Mouse (Mus musculus): ENCODE results near the gene Lman2l. TPM values are rescaled to one million over a fixed set of nuclear protein-coding genes. Genes with fewer than 3 reads are reported as not detected.

Gene Lman2l
- total RNA-seq, 1 experiment from 2014 or later = 5.6 TPM

- no peak for ATAC-seq (replicated peaks in 1 of 2; ENCODE audit: insufficient read depth in 1 of 2, low FRiP score in 2 of 2, low TSS enrichment in 1 of 2, low read depth in 1 of 2, poor library complexity in 2 of 2, severe bottlenecking in 2 of 2)
These were observed 43.6 kb downstream of the Lman2l start for GRCm38 (mm10) chr1:36401509-36401908.

- ATAC-seq (replicated peaks in 1 of 2; ENCODE audit: insufficient read depth in 1 of 2, low FRiP score in 2 of 2, low TSS enrichment in 1 of 2, low read depth in 1 of 2, poor library complexity in 2 of 2, severe bottlenecking in 2 of 2) = no peak
These were observed 48.0 kb downstream of the Lman2l start for GRCm38 (mm10) chr1:36397041-36397440.

- ATAC-seq (replicated peaks in 1 of 2; ENCODE audit: insufficient read depth in 1 of 2, low FRiP score in 2 of 2, low TSS enrichment in 1 of 2, low read depth in 1 of 2, poor library complexity in 2 of 2, severe bottlenecking in 2 of 2) = no peak
These were observed 65.5 kb downstream of the Lman2l start for GRCm38 (mm10) chr1:36379582-36379981.

- ATAC-seq (replicated peaks in 1 of 2; ENCODE audit: insufficient read depth in 1 of 2, low FRiP score in 2 of 2, low TSS enrichment in 1 of 2, low read depth in 1 of 2, poor library complexity in 2 of 2, severe bottlenecking in 2 of 2) = no peak
These were observed 66.2 kb downstream of the Lman2l start for GRCm38 (mm10) chr1:36378880-36379279.

GRCm38 (mm10) chr1:36371934-36372845 is 72.9 kb downstream of the Lman2l start, which contains the start of gene Fer1l5:
Gene Fer1l5, plus strand, starts transcription at chr1:36372291.
- ATAC-seq (replicated peaks in 1 of 2; ENCODE audit: insufficient read depth in 1 of 2, low FRiP score in 2 of 2, low TSS enrichment in 1 of 2, low read depth in 1 of 2, poor library complexity in 2 of 2, severe bottlenecking in 2 of 2) = no peak

- no peak for ATAC-seq (replicated peaks in 1 of 2; ENCODE audit: insufficient read depth in 1 of 2, low FRiP score in 2 of 2, low TSS enrichment in 1 of 2, low read depth in 1 of 2, poor library complexity in 2 of 2, severe bottlenecking in 2 of 2)
These were observed 74.2 kb downstream of the Lman2l start for GRCm38 (mm10) chr1:36370918-36371317.

Other genes with a start within 250 kb of the Lman2l start
- 76.5 and 89.6 TPM in 2 replicates for gene Uggt1, start 200.6 kb downstream of the Lman2l start, total RNA-seq (2017)
- gene Neurl3, start 170.6 kb downstream of the Lman2l start, total RNA-seq (2017) = 64.3 and 66.8 TPM in 2 replicates
- 33.3 and 38.5 TPM in 2 replicates for gene Arid5a, start 137.5 kb downstream of the Lman2l start, total RNA-seq (2017)
- 47.4 and 47.8 TPM in 2 replicates for gene Kansl3, start 76.1 kb downstream of the Lman2l start, total RNA-seq (2017)
- not detected in 2 replicates for gene Fer1l5, start 73.0 kb downstream of the Lman2l start, total RNA-seq (2017)
- gene Cnnm4, start 26.3 kb upstream of the Lman2l start, total RNA-seq (2017) = 8.7 and 9.6 TPM in 2 replicates
- 9.4 and 14.3 TPM in 2 replicates for gene Cnnm3, start 66.6 kb upstream of the Lman2l start, total RNA-seq (2017)
- gene Ankrd23, start 91.6 kb upstream of the Lman2l start, total RNA-seq (2017) = 8.9 and 12.8 TPM in 2 replicates
- 2.7 and 4.4 TPM in 2 replicates for gene Gm42417, start 94.2 kb upstream of the Lman2l start, total RNA-seq (2017)
- 4.7 and 9.0 TPM in 2 replicates for gene Ankrd39, start 102.2 kb upstream of the Lman2l start, total RNA-seq (2017)
- 1.9 and 3.7 TPM in 2 replicates for gene Sema4c, start 113.1 kb upstream of the Lman2l start, total RNA-seq (2017)
- not detected in 2 replicates for gene Fam178b, start 237.9 kb upstream of the Lman2l start, total RNA-seq (2017)
- 317 and 437 TPM in 2 replicates for gene Cox5b, start 246.2 kb upstream of the Lman2l start, total RNA-seq (2017)

All from hematopoietic stem cell, adult 5-6 weeks (primary cell).